Mouse (Mus musculus) ovary, postnatal 36 days (tissue): ENCODE measurements around the gene Ptpn23.
"Not testable (repeated sequence)": the region's sequence is repeated elsewhere in the genome, so short reads cannot be mapped to it uniquely, and the experiment has no call there.

Experiments used
- DNase-seq: peaks from one replicate; pipeline ENCODE4 v3.0.0; 2022; ENCODE audit warnings: low spot score, mixed read lengths

Gene Ptpn23

DNA sequence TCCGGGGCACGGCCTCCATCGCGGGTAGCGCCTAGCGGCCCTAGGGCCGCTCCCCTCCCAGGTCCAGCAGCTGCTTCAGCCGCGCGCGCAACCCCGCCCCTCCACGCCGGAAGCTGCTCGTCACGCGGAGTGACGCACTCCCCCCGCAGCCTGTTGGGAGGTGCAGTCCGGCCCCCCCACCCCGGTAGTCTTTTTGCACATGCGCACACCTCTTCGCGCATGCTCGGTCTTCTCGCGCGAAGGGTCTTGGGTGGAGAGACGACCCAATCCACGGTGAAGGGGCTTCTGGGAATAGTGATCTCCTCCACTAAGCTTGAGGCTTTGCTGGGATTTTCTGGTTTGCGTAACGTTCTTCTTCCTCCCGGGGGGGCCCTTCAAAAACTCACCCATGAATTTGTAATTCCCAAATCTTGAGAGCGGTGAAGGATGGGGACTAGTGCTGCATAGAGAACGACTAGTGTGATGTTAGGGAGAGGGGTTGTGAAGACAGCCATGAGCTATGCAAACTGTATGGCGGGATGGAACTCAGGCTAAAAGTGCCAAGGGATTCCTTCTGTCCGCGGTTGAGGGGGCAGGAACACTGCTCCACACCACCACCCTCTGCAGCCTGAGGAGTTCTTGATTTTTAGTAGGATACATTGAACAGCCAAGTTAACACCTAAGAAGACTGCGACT, at the start of gene Ptpn23:
Gene Ptpn23, minus strand, starts transcription at position 115 of the 675 bp plus-strand sequence.
- peak; percentile 95 for DNase-seq

DNA sequence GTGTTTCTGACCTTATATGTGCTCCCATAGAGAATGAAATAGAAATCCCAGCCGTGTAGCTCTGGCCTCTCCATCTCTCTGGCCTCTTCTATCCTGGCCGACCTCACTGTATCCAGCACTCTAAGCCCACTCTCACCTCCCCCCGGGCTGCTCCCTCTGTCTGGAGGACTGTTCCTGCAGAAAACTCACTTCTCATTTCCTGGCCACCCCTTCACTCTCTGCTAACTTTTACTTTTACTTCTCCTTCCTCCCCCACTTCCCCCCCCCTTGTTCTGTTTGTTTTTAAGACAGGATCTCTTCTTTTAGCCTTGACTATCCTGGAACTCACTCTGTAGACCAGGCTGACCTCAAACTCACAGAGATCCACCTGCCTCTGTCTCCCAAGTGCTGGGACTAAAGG, 44.5 kb upstream of the Ptpn23 start:
- no peak for DNase-seq

DNA sequence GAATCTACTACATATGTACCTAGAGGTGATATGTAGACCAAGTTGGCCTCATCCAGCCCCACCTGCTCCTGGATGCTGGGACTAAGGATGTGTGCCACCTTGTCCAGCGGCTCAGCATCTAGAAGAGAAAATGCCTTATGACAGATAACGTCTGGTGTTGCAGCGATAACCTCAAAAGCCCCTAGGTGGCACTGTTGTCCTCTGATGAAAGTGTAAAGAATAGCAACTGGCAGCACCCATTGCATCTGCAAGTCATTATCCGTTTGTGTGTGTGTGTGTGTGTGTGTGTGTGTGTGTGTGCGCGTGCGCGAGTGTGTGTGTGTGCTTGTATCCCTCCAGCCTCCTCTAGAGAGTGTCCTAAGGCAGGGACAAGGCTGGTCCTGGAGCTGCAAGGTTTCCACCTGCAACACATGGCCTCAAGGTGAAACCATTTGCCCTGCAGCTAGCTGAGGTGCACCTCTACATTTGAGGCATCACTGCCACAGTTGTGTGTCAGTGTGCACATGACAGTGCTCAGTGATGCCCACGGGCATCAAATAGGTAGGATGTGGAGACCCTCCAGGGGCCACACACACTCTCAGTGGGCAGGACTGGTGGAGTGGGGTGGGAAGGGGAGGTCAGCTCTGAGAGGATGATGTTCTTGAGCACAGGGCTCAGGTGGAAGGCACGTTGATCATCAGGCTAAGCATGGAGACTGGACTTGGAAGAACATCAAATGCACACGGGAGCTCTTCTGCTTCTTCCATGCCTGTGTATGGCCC, 41.0 kb upstream of the Ptpn23 start:
- DNase-seq, result peak; percentile 41

DNA sequence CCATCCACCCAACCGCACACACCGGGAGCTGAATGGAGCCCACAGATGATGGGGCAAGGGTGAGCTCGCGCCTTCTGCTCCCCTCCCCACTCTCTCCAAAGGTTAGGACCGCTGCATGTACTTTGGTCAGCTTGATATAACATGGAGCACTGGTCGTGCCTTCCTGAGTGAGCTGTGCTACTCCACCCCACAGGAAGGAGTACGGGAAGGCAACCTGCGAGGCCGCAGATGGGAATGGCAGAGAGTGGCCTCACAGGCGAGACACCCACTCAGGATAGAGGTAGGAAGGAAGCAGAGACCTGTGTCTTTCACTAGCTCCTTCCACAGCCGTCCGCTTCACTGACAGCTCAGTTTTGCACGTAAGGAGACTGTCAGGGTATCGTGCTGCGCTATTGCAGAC, 40.3 kb upstream of the Ptpn23 start:
- DNase-seq, result no peak

DNA sequence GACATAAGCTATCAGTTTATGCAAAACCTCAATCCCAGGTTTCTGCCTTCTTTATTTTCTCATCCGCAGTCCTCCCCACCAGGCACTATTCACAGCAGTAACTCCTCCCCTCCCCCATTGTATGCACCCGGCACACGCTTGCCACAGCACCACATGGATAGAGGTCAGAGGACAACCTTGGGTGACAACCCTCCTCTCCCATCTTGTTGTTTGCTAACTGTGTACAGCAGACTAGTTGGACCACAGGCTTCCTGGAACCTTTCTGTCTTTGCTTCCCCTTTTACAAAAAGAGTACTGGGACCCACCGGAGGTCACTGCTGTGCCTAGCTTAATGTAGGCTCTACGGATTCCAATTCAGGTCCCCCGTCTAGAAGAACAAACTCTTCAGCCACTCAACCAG, 32.5 kb upstream of the Ptpn23 start:
- DNase-seq, result no peak

DNA sequence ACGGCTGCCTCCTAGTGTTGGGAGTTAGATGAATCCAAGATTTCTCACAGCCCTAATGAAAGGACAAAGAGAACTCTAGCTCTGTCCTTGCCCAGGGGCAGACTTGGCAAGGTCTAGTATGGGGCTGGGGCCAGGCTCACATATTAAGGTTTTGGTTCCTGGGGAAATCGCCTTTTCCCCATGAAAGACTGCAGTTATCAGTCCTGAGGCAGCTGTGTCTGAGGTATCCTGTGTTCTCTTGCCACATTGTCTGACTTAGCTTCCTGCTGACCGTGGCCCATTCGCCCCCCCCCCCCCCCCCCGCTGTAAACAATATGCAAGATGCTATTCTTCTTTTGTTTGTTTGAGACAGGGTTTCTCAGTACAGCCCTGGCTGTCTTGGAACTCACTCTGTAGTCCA, 32.0 kb upstream of the Ptpn23 start:
- no peak for DNase-seq

DNA sequence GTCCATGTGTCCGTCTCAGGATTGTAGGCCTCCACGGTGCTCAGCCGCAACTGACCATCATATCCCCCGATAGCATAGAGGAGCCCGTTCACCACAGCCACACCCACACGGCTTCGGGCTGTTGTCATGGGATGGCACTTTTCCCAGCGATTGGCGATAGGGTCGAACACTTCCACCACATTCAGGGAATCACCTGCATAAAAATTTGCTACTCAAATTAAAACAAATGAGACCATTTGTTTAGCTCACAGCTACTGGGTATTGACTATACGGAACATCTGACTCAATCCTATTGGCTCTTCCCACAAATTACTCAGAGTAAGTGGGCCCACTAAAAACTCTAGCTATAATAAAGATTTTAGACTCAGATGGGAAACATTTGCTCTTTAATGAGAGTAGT, 28.0 kb upstream of the Ptpn23 start:
- DNase-seq, result no peak

DNA sequence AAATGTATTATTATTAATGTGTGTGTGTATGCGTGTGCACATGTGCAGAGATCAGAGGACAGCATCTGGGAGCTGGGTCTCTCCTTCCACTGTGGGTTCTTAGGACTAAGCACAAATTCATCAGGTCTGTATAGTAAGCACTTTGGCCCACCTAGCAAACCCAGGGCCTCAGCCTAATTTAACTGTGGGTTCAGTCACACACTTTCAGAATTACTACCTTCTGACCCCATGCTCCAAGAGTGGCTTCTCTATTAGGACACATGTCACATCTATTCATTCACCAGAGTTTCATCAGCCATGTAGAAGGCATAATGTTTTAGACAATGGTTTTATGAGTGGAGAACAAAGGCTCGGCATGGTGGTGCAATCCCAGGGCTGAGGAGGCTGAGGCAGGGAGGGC, 25.0 kb upstream of the Ptpn23 start:
- DNase-seq, result no peak

DNA sequence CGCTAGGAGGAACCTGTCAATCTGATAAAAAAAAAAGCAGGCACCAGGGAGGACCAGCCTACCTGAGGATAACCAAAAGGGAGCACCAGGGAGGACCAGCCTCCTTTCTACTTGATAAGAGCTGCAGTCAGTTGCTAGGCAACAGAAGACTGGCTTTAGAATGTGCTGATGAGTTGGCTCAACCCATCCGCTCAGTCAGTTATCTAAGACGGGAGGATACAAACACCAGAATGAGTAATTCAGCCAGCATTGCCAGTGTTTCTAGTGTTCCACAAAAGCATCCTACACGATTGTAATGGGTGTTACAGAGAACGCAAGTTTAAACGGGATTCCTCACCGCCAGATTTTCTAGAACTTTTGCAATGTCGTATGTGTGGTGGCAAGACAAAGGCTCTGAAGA, 23.2 kb upstream of the Ptpn23 start:
- DNase-seq, result no peak

DNA sequence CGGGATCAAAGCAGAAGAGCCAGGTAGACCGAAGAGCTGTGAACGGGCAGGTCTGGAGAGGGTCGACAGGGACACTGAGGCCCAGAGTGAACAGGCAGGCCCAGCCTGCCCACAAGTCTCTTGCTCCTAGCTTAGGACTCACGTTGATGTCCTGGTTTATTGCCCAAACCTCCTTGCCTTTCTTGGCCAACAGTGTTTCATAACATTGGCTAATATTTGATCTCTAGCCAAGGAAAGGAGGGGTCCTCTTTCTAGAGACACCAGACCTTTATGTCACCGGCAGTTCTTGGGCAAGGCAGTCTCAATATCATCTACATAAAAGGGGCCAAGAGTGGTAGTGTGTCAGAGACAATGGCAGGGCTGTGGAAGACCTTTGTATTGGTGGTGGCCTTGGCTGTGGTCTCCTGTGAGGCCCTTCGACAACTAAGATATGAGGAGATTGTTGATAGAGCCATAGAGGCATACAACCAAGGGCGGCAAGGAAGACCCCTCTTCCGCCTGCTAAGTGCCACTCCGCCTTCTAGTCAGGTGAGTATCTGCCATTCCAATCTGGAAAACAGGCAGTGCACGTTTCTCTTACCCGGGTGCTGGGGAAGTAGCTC, 11.6 kb upstream of the Ptpn23 start, which contains the start of gene Ngp:
Gene Ngp, plus strand, starts transcription at position 237 of the 602 bp plus-strand sequence.
- DNase-seq, result no peak

DNA sequence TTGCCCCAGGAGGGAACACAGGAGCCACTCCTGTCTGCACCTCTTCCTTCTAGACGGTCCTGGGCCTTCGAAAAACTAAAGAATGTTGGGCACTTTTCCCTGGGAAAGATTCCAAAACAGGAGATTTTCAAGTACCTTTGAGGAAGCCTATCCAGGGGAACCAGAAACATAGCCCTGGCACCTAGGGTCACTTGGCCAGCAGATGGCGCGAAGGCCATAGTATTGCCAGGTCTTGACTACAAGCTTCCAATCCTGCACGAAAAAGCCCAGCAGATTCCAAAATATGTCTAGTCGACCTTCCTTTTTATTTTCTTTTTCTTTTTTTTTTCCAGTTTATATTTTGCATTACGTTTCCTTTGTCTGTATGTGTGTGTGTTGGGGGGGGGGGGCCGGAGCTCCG, 5.8 kb upstream of the Ptpn23 start:
- DNase-seq, result peak; percentile 60

DNA sequence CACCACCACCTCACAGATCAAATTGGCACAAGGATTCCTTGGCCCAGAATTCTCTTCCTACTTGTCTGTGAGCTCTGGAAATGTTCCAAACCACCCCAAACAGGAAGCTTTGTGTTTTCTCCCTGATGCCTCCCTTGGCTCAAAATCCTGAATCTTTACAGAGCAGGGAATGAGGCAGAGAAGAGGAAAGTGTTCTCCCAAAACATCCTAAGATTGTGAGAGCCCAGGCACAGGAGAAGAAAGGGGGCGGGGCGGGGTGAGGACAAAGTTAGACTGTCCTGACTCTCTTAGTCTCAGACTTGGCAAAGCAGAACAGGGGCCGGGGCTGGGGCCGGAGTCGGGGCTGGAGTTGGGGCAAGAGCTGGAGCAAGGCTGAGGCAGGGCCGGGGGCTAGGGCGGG, 4.9 kb upstream of the Ptpn23 start:
- DNase-seq, result no peak

DNA sequence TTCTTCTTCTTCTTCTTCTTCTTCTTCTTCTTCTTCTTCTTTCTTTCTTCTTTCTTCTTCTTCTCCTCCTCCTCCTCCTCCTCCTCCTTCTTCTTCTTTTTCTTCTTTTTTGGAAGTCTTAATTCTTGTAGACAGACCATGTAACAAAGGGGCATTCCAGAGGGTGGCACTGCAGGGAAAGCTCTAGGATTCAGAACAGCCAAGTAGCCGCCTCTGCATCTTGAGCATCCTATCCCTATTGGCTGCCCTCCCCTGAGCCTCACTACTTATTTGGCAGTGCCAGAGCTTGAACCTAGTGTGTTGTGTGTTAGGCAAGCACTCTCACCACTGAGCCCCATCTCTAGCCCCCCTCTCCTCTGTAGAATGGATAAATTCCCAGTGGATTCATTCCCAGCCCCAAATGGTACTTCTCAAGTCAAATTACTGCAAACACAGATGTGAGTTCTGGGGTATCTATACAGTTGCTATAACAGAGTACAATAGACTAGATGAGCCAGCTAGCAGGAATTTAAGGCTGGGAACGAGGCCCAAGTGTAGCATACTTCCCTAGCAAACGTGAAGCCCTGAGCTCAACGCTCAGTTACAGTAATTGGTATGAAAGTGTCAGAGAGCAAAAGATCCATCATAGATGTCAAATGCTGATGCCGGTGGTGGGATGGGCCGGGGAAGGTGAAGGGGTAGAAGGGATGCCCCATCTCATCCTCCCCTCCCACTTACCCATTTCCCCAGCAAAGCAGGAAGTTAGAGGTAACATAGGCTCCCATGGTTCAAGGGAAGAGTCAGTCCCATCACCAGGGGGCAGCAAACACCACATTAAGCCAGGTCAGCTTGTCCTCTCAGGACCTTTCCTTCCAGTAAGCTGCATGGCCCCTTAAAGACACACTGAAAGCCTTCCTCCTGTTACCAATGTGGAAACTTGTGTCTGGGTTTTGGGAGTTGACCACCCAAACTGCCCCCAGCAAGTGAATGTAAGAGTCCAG, 3.2 kb upstream of the Ptpn23 start:
- peak; percentile 77 for DNase-seq

DNA sequence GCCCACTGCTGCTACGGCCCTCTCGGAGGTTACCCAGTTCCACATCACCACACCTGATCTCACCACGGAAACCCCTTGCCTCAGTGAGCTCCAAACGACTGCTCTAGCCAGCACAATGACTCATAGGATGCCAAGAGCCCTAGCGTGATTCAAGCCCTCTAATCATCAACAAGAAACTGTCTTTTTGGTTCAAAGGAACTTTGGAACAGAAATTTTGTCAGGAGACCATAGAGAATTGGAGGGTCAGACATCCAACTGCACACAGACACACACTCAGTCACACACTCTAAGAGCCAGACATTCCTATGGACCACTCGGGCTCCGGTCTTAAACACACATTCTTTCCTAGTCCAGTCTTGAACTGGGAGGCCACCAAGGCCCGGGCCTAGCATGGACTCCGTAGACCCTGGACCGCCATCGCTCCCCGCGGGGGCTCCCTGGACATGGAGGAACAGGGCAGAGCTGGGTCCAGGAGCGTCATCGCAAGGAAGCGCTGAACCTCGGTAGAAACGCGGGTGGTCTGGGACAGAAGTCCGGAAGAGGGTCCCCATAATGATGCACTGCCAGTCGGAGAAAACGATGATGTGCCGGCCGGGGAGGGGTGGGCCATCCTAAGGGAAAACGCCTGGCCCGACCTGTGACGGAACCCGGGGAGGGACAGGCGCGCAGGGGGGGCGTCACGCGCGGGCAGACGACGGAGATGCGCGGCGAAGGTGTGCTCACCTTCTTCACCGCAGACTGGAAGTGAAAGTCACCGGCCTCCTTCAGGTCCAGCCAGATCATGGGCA, 508 bp downstream of the Ptpn23 start:
- DNase-seq, result no peak

DNA sequence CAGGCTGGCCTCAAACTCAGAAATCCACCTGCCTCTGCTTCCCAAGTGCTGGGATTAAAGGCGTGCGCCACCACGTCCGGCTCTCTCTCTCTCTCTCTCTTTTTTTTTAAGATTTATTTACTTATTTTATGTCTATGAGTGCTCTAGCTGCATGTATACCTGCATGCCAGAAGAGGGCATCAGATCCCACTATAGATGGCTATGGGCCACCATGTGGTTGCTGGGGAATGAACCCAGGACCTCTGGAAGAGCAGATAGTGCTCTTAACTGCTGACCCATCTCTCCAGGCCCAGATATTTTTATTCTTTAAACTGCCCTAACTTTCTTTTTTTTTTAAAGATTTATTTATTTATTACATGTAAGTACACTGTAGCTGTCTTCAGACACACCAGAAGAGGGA, 4.8 kb downstream of the Ptpn23 start:
- DNase-seq, result not testable (repeated sequence)

DNA sequence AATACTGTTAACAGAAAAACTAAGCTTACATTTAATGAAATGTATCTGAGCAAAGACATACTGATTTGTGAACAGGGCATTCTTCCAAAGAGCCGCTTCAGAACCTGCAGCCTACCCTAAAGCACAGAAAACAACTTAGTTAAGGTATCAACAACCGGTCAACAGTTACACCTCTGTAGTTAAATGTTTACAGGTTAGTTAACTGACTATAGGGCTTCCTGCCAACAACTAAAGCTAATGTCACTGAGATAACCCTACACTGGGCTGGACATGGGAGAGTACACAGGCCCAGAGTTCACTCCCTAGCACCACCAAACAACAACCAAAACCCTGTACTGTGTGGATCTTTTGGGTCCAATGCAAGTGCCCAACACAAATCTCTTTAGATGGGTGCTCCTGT, 5.3 kb downstream of the Ptpn23 start:
- DNase-seq, result no peak

DNA sequence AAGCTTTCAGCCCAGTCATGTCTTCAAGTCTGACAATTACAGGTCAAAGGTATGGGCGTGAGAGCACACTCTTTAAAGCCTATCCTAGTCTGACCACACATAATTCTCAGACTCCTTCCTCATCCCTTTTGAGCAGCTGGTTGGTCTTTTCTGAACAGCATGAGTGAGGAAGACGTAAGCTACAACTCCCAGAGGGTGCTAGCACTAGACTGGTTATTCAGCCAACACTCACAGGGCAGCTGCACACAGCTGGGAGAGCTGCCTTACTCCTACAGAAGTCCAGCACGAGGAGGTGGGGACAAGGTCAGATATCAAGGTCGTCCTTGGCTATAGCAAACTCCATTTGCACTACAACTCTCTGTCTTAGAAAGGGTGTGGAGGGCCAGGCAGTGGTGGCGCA, 7.4 kb downstream of the Ptpn23 start:
- no peak for DNase-seq

DNA sequence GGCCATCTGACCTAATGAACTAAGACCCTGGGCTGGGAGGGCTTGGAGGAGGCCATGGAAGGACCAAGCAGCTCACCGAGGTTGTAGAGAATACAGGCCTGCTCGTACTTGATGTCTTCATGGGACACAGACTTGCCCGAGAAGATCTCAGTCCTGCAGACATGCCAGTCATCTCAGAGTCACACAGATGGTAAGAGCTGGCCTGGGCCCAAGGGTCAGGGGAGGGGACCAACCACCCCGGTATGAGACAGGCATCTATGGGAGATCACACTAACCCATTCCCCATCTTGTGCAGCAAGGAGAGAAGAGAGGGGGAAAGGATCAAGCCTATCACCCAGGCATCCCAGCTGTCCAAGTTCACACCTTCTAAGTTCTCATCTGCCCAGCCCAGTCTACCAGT, 14.7 kb downstream of the Ptpn23 start:
- DNase-seq, result no peak

DNA sequence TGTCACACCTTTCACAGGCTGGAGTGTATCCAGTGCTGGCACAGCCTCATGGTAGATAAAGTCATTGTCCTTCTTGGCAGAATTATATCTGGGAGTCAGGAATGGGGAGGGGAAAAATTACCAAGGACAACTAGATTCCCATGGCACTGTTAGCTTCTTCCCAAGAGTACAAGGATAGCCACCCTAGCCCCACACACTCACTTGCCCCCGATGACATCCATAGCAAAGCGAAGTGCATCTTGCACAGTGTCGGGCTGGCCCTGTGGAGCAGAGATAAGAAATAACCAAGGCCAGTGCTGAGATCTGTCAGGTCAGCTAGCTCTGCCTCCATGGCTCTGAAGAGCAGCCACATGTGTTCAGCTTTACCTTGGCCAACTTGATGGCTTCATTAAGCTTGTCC, 17.2 kb downstream of the Ptpn23 start:
- peak; percentile 54 for DNase-seq

DNA sequence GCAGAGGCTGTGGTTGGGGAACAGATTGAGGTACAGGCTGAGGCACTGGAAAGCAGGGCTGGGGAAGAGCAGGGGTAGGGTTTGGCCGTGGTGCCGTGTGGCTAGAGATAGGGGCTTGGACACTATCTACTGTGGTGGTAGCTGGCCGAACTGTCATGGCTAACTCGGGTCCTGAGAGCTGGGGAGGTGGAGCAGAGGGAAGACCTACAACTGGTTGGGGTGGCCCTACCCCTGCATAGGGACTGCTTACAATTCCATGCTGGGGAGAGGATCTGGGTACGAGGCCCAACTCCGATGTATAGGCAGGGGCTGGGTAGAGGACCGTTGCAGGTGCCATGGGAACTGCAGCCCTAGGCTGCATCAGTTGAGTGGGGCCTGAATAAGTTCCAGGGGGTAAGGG, 20.0 kb downstream of the Ptpn23 start:
- no peak for DNase-seq

DNA sequence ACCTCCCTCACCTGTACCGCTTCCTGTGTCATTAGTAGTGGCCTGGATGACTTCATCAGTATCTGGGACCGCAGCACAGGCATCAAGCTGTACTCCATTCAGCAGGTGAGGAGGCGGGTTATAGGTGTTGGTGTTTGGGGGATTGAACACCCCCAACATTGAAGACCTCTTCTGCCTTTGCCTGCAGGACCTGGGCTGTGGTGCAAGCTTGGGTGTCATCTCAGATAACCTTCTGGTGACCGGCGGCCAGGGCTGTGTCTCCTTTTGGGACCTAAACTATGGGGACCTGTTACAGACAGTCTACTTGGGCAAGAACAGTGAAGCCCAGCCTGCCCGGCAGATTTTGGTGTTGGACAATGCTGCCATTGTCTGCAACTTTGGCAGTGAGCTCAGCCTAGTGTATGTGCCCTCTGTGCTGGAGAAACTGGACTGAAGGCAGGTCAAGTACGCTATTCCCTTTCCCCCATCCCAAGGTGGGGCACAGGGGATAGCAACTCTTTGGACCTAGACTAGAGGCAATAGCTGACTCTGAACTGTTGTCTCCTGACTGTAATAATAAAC, 23.6 kb downstream of the Ptpn23 start:
- DNase-seq, result no peak
